Mouse (Mus musculus): ENCODE measurements around the gene Phactr1.

Gene Phactr1

DNA sequence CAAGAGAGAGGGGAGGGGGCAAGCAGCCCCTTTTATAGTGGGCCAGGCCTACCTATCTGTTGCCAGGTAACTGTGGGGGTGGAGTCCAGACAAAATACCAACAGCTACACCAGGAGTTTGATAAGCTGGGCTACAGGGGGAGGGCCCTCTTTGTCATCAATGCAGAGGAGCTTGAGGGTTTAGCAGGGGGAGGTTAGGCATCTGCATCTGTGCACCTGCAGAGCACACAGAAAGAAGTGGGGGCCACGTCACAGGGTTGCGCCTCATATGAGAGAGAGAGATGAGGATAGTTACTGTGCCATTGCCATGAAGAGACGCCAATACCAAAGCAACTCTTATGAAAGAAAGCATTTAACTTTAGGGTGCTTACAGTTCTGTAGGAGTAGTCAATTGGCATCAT lies 496.3 kb downstream of the Phactr1 start:
- no peak for DNase-seq (ENCODE audit: low spot score in 2 of 2)

DNA sequence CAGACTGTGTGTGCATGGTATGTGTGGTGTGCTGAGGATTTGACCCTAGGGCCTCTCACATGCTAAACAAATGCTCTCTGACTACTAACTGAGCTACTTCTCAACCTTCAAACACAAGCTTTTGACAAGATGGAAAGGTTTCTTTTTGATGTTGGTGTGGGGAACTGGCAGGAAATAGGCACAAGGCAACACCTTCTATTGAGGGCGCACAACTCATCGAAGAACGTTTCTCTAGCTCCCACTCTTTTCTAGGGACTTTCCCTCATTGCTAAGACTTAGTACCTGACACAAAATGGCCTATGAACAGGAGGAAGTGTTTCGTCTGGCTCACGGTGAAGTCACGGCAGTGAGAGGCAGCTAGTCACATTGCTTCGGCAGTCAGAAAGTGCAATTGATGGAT lies 496.9 kb downstream of the Phactr1 start:
- DNase-seq (ENCODE audit: low spot score in 2 of 2), result no peak

DNA sequence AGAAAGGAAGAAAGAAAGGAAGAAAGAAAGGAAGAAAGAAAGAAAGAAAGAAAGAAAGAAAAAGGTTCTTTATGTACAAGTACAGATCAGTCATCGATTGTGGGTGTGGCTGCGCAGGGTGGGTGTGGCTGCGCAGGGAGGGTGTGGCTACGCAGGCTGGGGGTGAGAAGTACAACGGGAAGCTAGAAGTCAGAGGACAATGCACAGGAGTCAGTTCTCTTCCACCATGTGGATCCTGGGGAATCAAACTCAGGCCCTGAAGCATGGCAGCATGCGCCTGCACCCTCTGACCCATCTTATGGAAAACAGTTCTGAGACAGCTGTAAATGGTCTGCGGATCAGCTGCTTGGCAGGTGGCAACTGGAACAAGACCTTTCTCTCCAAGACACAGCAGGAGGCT lies 500.7 kb downstream of the Phactr1 start:
- no peak for DNase-seq (ENCODE audit: low spot score in 2 of 2)

DNA sequence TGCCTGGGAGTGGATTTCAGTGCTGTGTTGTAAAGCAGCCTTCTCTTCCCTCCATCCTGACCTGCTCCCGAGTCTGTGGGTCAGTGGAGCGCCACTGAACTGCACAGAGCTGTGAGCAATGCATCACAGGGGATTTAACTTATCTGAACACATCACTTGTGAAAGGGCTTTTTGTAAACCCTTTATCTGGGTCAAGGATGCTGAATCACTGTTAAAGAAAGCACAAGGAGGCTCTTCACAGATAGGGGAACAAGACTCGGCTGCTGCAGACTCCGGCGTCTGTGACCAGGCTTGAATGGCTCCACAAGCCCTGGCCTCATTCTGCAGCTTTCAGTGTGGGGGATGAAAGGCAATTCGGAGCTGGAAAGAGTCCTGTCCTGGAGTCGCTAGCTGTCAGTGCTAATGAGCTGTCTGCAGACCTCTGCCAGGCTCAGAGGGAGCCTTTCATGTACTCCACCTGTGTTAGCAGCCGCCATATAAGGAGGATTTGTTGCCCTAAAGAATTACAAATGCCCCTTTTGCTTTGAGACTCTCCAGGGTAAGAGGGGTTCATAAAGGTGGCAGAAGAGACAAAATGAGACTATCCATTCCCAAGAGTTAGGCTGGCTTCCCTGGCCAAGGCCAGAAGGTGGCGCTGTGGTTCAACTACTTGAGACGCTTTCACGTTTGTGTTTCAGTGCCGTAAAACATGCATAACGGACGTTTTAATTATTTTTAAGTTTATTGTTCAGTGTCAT lies 502.2 kb downstream of the Phactr1 start:
- peak; percentile 52 to 82 for DNase-seq (ENCODE audit: low spot score in 2 of 2)

DNA sequence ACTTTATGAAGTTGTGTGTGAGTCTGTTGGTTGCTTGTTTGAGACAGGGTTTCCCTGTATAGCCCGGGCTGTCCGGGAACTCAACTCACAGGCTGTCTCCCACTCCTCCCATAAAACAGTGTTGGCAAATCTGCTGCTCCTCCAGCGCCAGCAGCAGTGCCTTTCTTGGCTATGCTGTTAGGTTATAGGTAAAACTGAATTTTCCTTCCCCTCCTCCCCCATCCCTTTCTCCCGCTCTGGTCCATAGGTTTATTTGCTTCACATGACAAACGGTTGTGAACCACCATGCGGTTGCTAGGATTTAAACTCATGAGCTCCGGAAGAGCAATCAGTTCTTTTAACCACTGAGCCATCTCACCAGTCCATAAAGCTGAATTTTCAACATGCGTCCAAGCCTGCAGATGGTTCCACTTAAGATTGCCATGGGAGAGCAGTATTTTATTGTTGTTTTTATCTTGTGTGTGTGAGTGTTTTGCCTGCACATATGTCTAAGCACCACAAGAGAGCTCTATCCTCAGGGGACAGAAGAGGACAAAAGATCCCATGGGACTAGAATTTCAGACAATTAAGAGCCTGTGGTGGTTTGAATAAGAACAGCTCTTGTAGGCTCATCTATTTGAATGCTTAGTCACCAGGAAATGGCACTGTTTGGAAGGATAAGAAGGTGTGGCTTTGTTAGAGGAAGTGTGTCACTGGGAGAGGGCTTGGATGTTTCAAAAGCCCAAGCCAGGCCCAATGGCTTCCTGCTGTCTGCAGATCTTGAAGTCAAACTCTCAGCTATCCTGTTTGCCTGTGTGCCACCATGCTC lies 503.0 kb downstream of the Phactr1 start:
- DNase-seq (ENCODE audit: low spot score in 2 of 2), result no peak

DNA sequence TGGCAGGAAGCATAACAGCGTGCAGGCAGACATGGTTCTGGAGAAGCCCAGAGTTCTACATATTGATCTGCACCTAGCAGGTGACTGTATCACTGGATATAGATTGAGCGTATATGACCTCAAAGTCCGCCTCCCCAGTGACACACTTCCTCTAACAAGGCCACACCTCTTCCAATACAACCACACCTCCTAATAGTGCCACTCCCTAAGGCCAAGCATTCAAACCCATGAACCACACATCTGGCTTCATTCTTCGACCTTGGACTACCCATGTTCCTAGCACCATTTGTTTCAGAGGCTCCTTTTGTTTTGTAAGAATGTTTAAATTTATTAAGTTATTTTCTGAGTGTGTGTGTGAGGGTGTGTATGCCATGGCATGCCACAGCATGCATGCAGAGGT lies 507.3 kb downstream of the Phactr1 start:
- no peak for DNase-seq (ENCODE audit: low spot score in 2 of 2)

Measured in frontal cortex, postnatal 10 days (tissue).